Mouse (Mus musculus) stomach, embryonic 15.5 days (tissue): ENCODE measurements around the gene Tdrd3. TPM values are rescaled to one million over a fixed set of nuclear protein-coding genes. Genes with fewer than 3 reads are reported as not detected.

Experiments used
- ATAC-seq: fragments of 200-750 bp; cut with Nextera tagmentation; 2 replicates; pipeline ENCODE4 v1.8.0; 2017; ENCODE audit warnings: low read depth, moderate number of reproducible peaks, moderate TSS enrichment; ENCODE audit not compliant: insufficient read depth, low FRiP score
- H3K27ac ChIP-seq: fragments of 300-500 bp; sonication (generic); 2 replicates; pipeline ENCODE4 v1.5.1; 2015; ENCODE audit warnings: mild to moderate bottlenecking, inconsistent platforms
- H3K27me3 ChIP-seq: fragments of 300-500 bp; sonication (generic); replicated peaks from 2 replicates; pipeline ENCODE4 v1.6.1; 2015; ENCODE audit warnings: inconsistent platforms
- H3K36me3 ChIP-seq: fragments of 300-500 bp; sonication (generic); 2 replicates; pipeline ENCODE4 v1.6.1; 2015; ENCODE audit warnings: inconsistent platforms
- H3K4me1 ChIP-seq: fragments of 300-500 bp; sonication (generic); 2 replicates; pipeline ENCODE4 v1.6.1; 2015; ENCODE audit warnings: inconsistent platforms
- H3K4me2 ChIP-seq: fragments of 300-500 bp; sonication (generic); 2 replicates; pipeline ENCODE4 v1.6.1; 2015; ENCODE audit warnings: mild to moderate bottlenecking, inconsistent platforms
- H3K4me3 ChIP-seq: fragments of 300-500 bp; sonication (generic); replicated peaks from 2 replicates; pipeline ENCODE4 v1.5.1; 2015; ENCODE audit warnings: inconsistent platforms
- H3K9ac ChIP-seq: fragments of 300-500 bp; sonication (generic); 2 replicates; pipeline ENCODE4 v1.6.1; 2015; ENCODE audit warnings: inconsistent platforms
- H3K9me3 ChIP-seq: fragments of 300-500 bp; sonication (generic); 2 replicates; pipeline ENCODE4 v1.6.1; 2016; ENCODE audit warnings: inconsistent platforms
- WGBS: fragments of 180-500 bp; shearing (Covaris S2); methylation state at CpG from one replicate; pipeline ENCODE4 v1.1.7; 2015; 5-methylcytosine and 5-hydroxymethylcytosine counted together
- polyA plus RNA-seq: library from polyadenylated mRNA; unstranded; fragments of >200 nt; fragmentation: Nextera tagmentation; extraction: Ambion mirVana; gene quantifications from 2 replicates; pipeline ENCODE4 v1.2.1, GENCODE M21; 2015

The Tdrd3 gene
- polyA plus RNA-seq, 1 experiment from 2014 or later, result 24.2 TPM

GRCm38 (mm10) chr14:87517381-87517780 lies 100.9 kb downstream of the Tdrd3 start:
- Histone ChIP-seq H3K9ac (no peak overlapping the region), H3K27ac (no peak overlapping the region), H3K4me2 (no peak overlapping the region), H3K4me3 (no peak overlapping the region), H3K27me3 (no peaks in the 10 kb centered on the region), H3K4me1 (no peaks in the 10 kb centered on the region), H3K9me3 (no peaks in the 10 kb centered on the region), H3K36me3 (no peaks in the 10 kb centered on the region)
- ATAC-seq, result no peak
- WGBS, result 78% methylated on average over 4 of the region's 4 CpGs

- Histone ChIP-seq H3K4me3 (no peak overlapping the region), H3K9ac (no peak overlapping the region), H3K36me3 (no peaks in the 10 kb centered on the region), H3K9me3 (no peaks in the 10 kb centered on the region), H3K4me1 (no peaks in the 10 kb centered on the region), H3K4me2 (no peak overlapping the region), H3K27ac (no peak overlapping the region), H3K27me3 (no peaks in the 10 kb centered on the region)
- no peak for ATAC-seq
- 91% methylated on average over 8 of the region's 8 CpGs for WGBS
Observed at GRCm38 (mm10) chr14:87531847-87532246, 115.4 kb downstream of the Tdrd3 start.

- Histone ChIP-seq H3K9ac (no peak overlapping the region), H3K27me3 (no peaks in the 10 kb centered on the region), H3K4me2 (no peak overlapping the region), H3K4me3 (no peak overlapping the region), H3K9me3 (no peaks in the 10 kb centered on the region), H3K27ac (no peak overlapping the region), H3K4me1 (no peaks in the 10 kb centered on the region), H3K36me3 (no peaks in the 10 kb centered on the region)
- ATAC-seq, result no peak
- WGBS, result 90% methylated on average over 4 of the region's 4 CpGs
Observed at GRCm38 (mm10) chr14:87537127-87537819, 120.8 kb downstream of the Tdrd3 start.

- no peak for ATAC-seq
- Histone ChIP-seq H3K4me1 (no peaks in the 10 kb centered on the region), H3K9me3 (no peaks in the 10 kb centered on the region), H3K27ac (no peak overlapping the region), H3K4me3 (no peak overlapping the region), H3K27me3 (no peaks in the 10 kb centered on the region), H3K36me3 (peaks cover 5% of the 10 kb centered on the region; the same call in 1 of the 2 replicates), H3K4me2 (no peak overlapping the region), H3K9ac (no peak overlapping the region)
- WGBS, result 78% methylated on average over 6 of the region's 6 CpGs
Observed at GRCm38 (mm10) chr14:87549986-87550385, 133.5 kb downstream of the Tdrd3 start.

- Histone ChIP-seq H3K4me1 (no peaks in the 10 kb centered on the region), H3K27me3 (no peaks in the 10 kb centered on the region), H3K4me2 (no peak overlapping the region), H3K9me3 (no peaks in the 10 kb centered on the region), H3K9ac (no peak overlapping the region), H3K4me3 (no peak overlapping the region), H3K27ac (no peak overlapping the region), H3K36me3 (no peaks in the 10 kb centered on the region)
- no peak for ATAC-seq
- 63% methylated on average over 3 of the region's 3 CpGs for WGBS
Observed at GRCm38 (mm10) chr14:87552211-87552610, 135.8 kb downstream of the Tdrd3 start.

- no peak overlapping the region for H3K9ac ChIP-seq
- H3K4me2 ChIP-seq, result no peak overlapping the region
- H3K27ac ChIP-seq, result no peak overlapping the region
- H3K27me3 ChIP-seq, result no peaks in the 10 kb centered on the region
- H3K4me1 ChIP-seq, result peaks cover 10% of the 10 kb centered on the region
- 61% methylated on average over 9 of the region's 9 CpGs for WGBS
- no peaks in the 10 kb centered on the region for H3K36me3 ChIP-seq
- H3K4me3 ChIP-seq, result no peak overlapping the region
- no peaks in the 10 kb centered on the region for H3K9me3 ChIP-seq
- no peak for ATAC-seq
Observed at GRCm38 (mm10) chr14:87563841-87564240, 147.4 kb downstream of the Tdrd3 start.

- H3K4me2 ChIP-seq, result no peak overlapping the region
- H3K4me3 ChIP-seq, result no peak overlapping the region
- H3K27ac ChIP-seq, result no peak overlapping the region
- H3K9ac ChIP-seq, result no peak overlapping the region
- WGBS, result 29% methylated on average over 7 of the region's 7 CpGs
- no peaks in the 10 kb centered on the region for H3K36me3 ChIP-seq
- no peaks in the 10 kb centered on the region for H3K9me3 ChIP-seq
- H3K4me1 ChIP-seq, result peaks cover 10% of the 10 kb centered on the region
- H3K27me3 ChIP-seq, result no peaks in the 10 kb centered on the region
- no peak for ATAC-seq
Observed at GRCm38 (mm10) chr14:87566211-87566610, 149.8 kb downstream of the Tdrd3 start.

GRCm38 (mm10) chr14:87567034-87567461 lies 150.6 kb downstream of the Tdrd3 start:
- no peak for ATAC-seq
- H3K4me2 ChIP-seq, result no peak overlapping the region; the same call in 1 of the 2 replicates
- H3K27ac ChIP-seq, result no peak overlapping the region
- no peak overlapping the region for H3K4me3 ChIP-seq
- no peaks in the 10 kb centered on the region for H3K27me3 ChIP-seq
- no peaks in the 10 kb centered on the region for H3K9me3 ChIP-seq
- H3K9ac ChIP-seq, result no peak overlapping the region
- H3K36me3 ChIP-seq, result no peaks in the 10 kb centered on the region
- peaks cover 10% of the 10 kb centered on the region for H3K4me1 ChIP-seq
- 26% methylated on average over 3 of the region's 3 CpGs for WGBS

- WGBS, result 12% methylated on average over 20 of the region's 20 CpGs
Observed at GRCm38 (mm10) chr14:87567626-87568446, 151.4 kb downstream of the Tdrd3 start.

GRCm38 (mm10) chr14:87568447-87568908 lies 152.0 kb downstream of the Tdrd3 start:
- Histone ChIP-seq H3K9me3 (no peaks in the 10 kb centered on the region), H3K4me3 (peak overlapping the region; percentile 29), H3K27ac (no peak overlapping the region), H3K9ac (no peak overlapping the region), H3K4me2 (peak overlapping the region; percentile 61), H3K27me3 (no peaks in the 10 kb centered on the region), H3K36me3 (no peaks in the 10 kb centered on the region), H3K4me1 (peaks cover 10% of the 10 kb centered on the region)
- ATAC-seq, result no peak
- WGBS, result 12% methylated on average over 15 of the region's 15 CpGs

More at GRCm38 (mm10) chr14:87567626-87568446, 151.4 kb downstream of the Tdrd3 start:
- H3K4me2 ChIP-seq, result peak overlapping the region; percentile 61
- H3K27ac ChIP-seq, result no peak overlapping the region
- H3K4me1 ChIP-seq, result peaks cover 10% of the 10 kb centered on the region
- H3K9me3 ChIP-seq, result no peaks in the 10 kb centered on the region
- no peaks in the 10 kb centered on the region for H3K36me3 ChIP-seq
- H3K4me3 ChIP-seq, result peak overlapping the region; percentile 29
- ATAC-seq, result no peak
- no peaks in the 10 kb centered on the region for H3K27me3 ChIP-seq
- H3K9ac ChIP-seq, result no peak overlapping the region

GRCm38 (mm10) chr14:87569471-87569870 lies 153.0 kb downstream of the Tdrd3 start:
- Histone ChIP-seq H3K36me3 (no peaks in the 10 kb centered on the region), H3K27me3 (no peaks in the 10 kb centered on the region), H3K4me1 (peaks cover 10% of the 10 kb centered on the region), H3K9me3 (no peaks in the 10 kb centered on the region), H3K27ac (no peak overlapping the region), H3K9ac (no peak overlapping the region), H3K4me3 (no peak overlapping the region), H3K4me2 (no peak overlapping the region)
- WGBS, result 78% methylated on average over 2 of the region's 2 CpGs
- ATAC-seq, result no peak

GRCm38 (mm10) chr14:87572453-87572852 lies 156.0 kb downstream of the Tdrd3 start:
- no peaks in the 10 kb centered on the region for H3K27me3 ChIP-seq
- no peak overlapping the region for H3K4me3 ChIP-seq
- H3K4me2 ChIP-seq, result no peak overlapping the region
- no peak for ATAC-seq
- peaks cover 10% of the 10 kb centered on the region for H3K4me1 ChIP-seq
- no peak overlapping the region for H3K27ac ChIP-seq
- no peaks in the 10 kb centered on the region for H3K36me3 ChIP-seq
- H3K9me3 ChIP-seq, result no peaks in the 10 kb centered on the region
- H3K9ac ChIP-seq, result no peak overlapping the region
- 61% methylated on average over 5 of the region's 5 CpGs for WGBS
